Mouse (Mus musculus) neural tube, embryonic 12.5 days (tissue): ENCODE results near the gene Snn. TPM values are rescaled to one million over a fixed set of nuclear protein-coding genes. Genes with fewer than 3 reads are reported as not detected.

Experiments used
- ATAC-seq: fragments of 200-750 bp; cut with Nextera tagmentation; 2 replicates; pipeline ENCODE4 v1.8.0; 2017; ENCODE audit warnings: low read depth, mild to moderate bottlenecking, moderate TSS enrichment, moderate library complexity; ENCODE audit not compliant: low FRiP score
- H3K27ac ChIP-seq: fragments of 300-500 bp; sonication (generic); 2 replicates; pipeline ENCODE4 v1.5.1; 2016
- H3K27me3 ChIP-seq: fragments of 300-500 bp; sonication (generic); replicated peaks from 2 replicates; pipeline ENCODE4 v1.6.1; 2016; ENCODE audit warnings: mild to moderate bottlenecking
- H3K36me3 ChIP-seq: fragments of 300-500 bp; sonication (generic); 2 replicates; pipeline ENCODE4 v1.6.1; 2016; ENCODE audit warnings: mild to moderate bottlenecking
- H3K4me1 ChIP-seq: fragments of 300-500 bp; sonication (generic); 2 replicates; pipeline ENCODE4 v1.6.1; 2016
- H3K4me2 ChIP-seq: fragments of 300-500 bp; sonication (generic); replicated peaks from 2 replicates; pipeline ENCODE4 v1.6.1; 2016; ENCODE audit warnings: mild to moderate bottlenecking
- H3K4me3 ChIP-seq: fragments of 300-500 bp; sonication (generic); 2 replicates; pipeline ENCODE4 v1.5.1; 2016
- H3K9ac ChIP-seq: fragments of 300-500 bp; sonication (generic); 2 replicates; pipeline ENCODE4 v1.6.1; 2016; ENCODE audit warnings: mild to moderate bottlenecking
- H3K9me3 ChIP-seq: fragments of 300-500 bp; sonication (generic); 2 replicates; pipeline ENCODE4 v1.6.1; 2016; ENCODE audit warnings: mild to moderate bottlenecking
- WGBS: fragments of 180-500 bp; shearing (Covaris S2); methylation state at CpG from one replicate; pipeline ENCODE4 v1.1.7; 2016; 5-methylcytosine and 5-hydroxymethylcytosine counted together
- polyA plus RNA-seq: library from polyadenylated mRNA; unstranded; fragments of >200 nt; fragmentation: Nextera tagmentation; extraction: Ambion mirVana; gene quantifications from 2 replicates; pipeline ENCODE4 v1.2.1, GENCODE M21; 2016

Gene Snn
- polyA plus RNA-seq, 1 experiment from 2014 or later: 117 TPM

- Histone ChIP-seq H3K27ac (no peak overlapping the region), H3K4me1 (peaks cover 47% of the 10 kb centered on the region), H3K9ac (no peak overlapping the region), H3K4me2 (peak overlapping the region; percentile 72), H3K4me3 (no peak overlapping the region), H3K9me3 (no peaks in the 10 kb centered on the region), H3K36me3 (peaks cover 36% of the 10 kb centered on the region), H3K27me3 (no peaks in the 10 kb centered on the region)
- 81% methylated on average over 7 of the region's 7 CpGs for WGBS
- no peak for ATAC-seq
Measured at GRCm38 (mm10) chr16:11069710-11070420, 9.1 kb downstream of the Snn start.

GRCm38 (mm10) chr16:11071176-11071575 lies 10.4 kb downstream of the Snn start:
- Histone ChIP-seq H3K9me3 (no peaks in the 10 kb centered on the region), H3K9ac (no peak overlapping the region), H3K4me1 (peaks cover 42% of the 10 kb centered on the region), H3K36me3 (peaks cover 49% of the 10 kb centered on the region), H3K4me2 (no peak overlapping the region), H3K27me3 (no peaks in the 10 kb centered on the region), H3K4me3 (no peak overlapping the region), H3K27ac (no peak overlapping the region)
- WGBS: 85% methylated on average over 5 of the region's 5 CpGs
- ATAC-seq: no peak

- Histone ChIP-seq H3K9me3 (no peaks in the 10 kb centered on the region), H3K36me3 (peaks cover 56% of the 10 kb centered on the region), H3K4me3 (no peak overlapping the region), H3K4me1 (peaks cover 42% of the 10 kb centered on the region), H3K9ac (no peak overlapping the region), H3K27me3 (no peaks in the 10 kb centered on the region), H3K27ac (no peak overlapping the region), H3K4me2 (no peak overlapping the region)
- 91% methylated on average over 4 of the region's 4 CpGs for WGBS
- ATAC-seq: no peak
Measured at GRCm38 (mm10) chr16:11071887-11072286, 11.1 kb downstream of the Snn start.

- H3K9me3 ChIP-seq: no peaks in the 10 kb centered on the region
- no peak overlapping the region for H3K4me2 ChIP-seq
- no peak overlapping the region for H3K4me3 ChIP-seq
- WGBS: 88% methylated on average over 8 of the region's 8 CpGs
- peaks cover 57% of the 10 kb centered on the region for H3K36me3 ChIP-seq
- no peaks in the 10 kb centered on the region for H3K27me3 ChIP-seq
- 0 out of 2 replicates have a peak overlapping the region, but pooled peaks have one; percentile 3 for H3K9ac ChIP-seq
- H3K27ac ChIP-seq: no peak overlapping the region
- ATAC-seq: no peak
- H3K4me1 ChIP-seq: peaks cover 38% of the 10 kb centered on the region
Measured at GRCm38 (mm10) chr16:11072454-11072853, 11.7 kb downstream of the Snn start.

- Histone ChIP-seq H3K9ac (0 out of 2 replicates have a peak overlapping the region, but pooled peaks have one; percentile 3), H3K9me3 (no peaks in the 10 kb centered on the region), H3K4me1 (peaks cover 32% of the 10 kb centered on the region), H3K4me3 (no peak overlapping the region), H3K4me2 (no peak overlapping the region), H3K27me3 (no peaks in the 10 kb centered on the region), H3K27ac (no peak overlapping the region), H3K36me3 (peaks cover 57% of the 10 kb centered on the region)
- no peak for ATAC-seq
- WGBS: 84% methylated on average over 6 of the region's 6 CpGs
Measured at GRCm38 (mm10) chr16:11073060-11073459, 12.3 kb downstream of the Snn start.

GRCm38 (mm10) chr16:11077601-11078201 lies 17.0 kb downstream of the Snn start:
- no peaks in the 10 kb centered on the region for H3K9me3 ChIP-seq
- 88% methylated on average over 9 of the region's 9 CpGs for WGBS

GRCm38 (mm10) chr16:11078216-11078869 lies 17.6 kb downstream of the Snn start:
- Histone ChIP-seq H3K27me3 (no peaks in the 10 kb centered on the region), H3K27ac (no peak overlapping the region)
- WGBS: 76% methylated on average over 3 of the region's 3 CpGs

More at GRCm38 (mm10) chr16:11077601-11078201, 17.0 kb downstream of the Snn start:
- no peaks in the 10 kb centered on the region; the same call in 1 of the 2 replicates for H3K4me1 ChIP-seq
- no peak overlapping the region for H3K4me3 ChIP-seq
- H3K36me3 ChIP-seq: peaks cover 67% of the 10 kb centered on the region
- H3K4me2 ChIP-seq: no peak overlapping the region
- no peaks in the 10 kb centered on the region for H3K27me3 ChIP-seq
- H3K27ac ChIP-seq: no peak overlapping the region
- ATAC-seq: no peak
- H3K9ac ChIP-seq: no peak overlapping the region

GRCm38 (mm10) chr16:11084181-11084580 lies 23.4 kb downstream of the Snn start:
- Histone ChIP-seq H3K36me3 (peaks cover 58% of the 10 kb centered on the region), H3K27me3 (no peaks in the 10 kb centered on the region), H3K4me1 (no peaks in the 10 kb centered on the region), H3K9me3 (no peaks in the 10 kb centered on the region), H3K9ac (no peak overlapping the region), H3K27ac (no peak overlapping the region), H3K4me3 (no peak overlapping the region), H3K4me2 (no peak overlapping the region)
- ATAC-seq: no peak
- WGBS: 95% methylated on average over 8 of the region's 8 CpGs

More at GRCm38 (mm10) chr16:11078216-11078869, 17.6 kb downstream of the Snn start:
- Histone ChIP-seq H3K36me3 (peaks cover 67% of the 10 kb centered on the region), H3K4me3 (no peak overlapping the region), H3K4me1 (no peaks in the 10 kb centered on the region; the same call in 1 of the 2 replicates), H3K4me2 (no peak overlapping the region), H3K9ac (no peak overlapping the region), H3K9me3 (no peaks in the 10 kb centered on the region)
- no peak for ATAC-seq

GRCm38 (mm10) chr16:11086299-11086698 lies 25.6 kb downstream of the Snn start:
- Histone ChIP-seq H3K4me2 (no peak overlapping the region), H3K9me3 (no peaks in the 10 kb centered on the region), H3K9ac (no peak overlapping the region), H3K27me3 (no peaks in the 10 kb centered on the region), H3K4me3 (no peak overlapping the region), H3K4me1 (no peaks in the 10 kb centered on the region), H3K27ac (no peak overlapping the region), H3K36me3 (peaks cover 59% of the 10 kb centered on the region)
- no peak for ATAC-seq
- 96% methylated on average over 3 of the region's 3 CpGs for WGBS

- no peak overlapping the region for H3K9ac ChIP-seq
- no peak overlapping the region for H3K4me3 ChIP-seq
- 47% methylated on average over 5 of the region's 5 CpGs for WGBS
- H3K36me3 ChIP-seq: peaks cover 66% of the 10 kb centered on the region
- peak; percentile 68 for ATAC-seq
- H3K4me1 ChIP-seq: no peaks in the 10 kb centered on the region
- H3K9me3 ChIP-seq: no peaks in the 10 kb centered on the region
- no peak overlapping the region for H3K4me2 ChIP-seq
- H3K27ac ChIP-seq: no peak overlapping the region
- no peaks in the 10 kb centered on the region for H3K27me3 ChIP-seq
Measured at GRCm38 (mm10) chr16:11086856-11087588, 26.3 kb downstream of the Snn start.

GRCm38 (mm10) chr16:11090836-11091570 lies 30.3 kb downstream of the Snn start:
- Histone ChIP-seq H3K9ac (no peak overlapping the region), H3K36me3 (peaks cover 46% of the 10 kb centered on the region), H3K9me3 (no peaks in the 10 kb centered on the region), H3K4me2 (no peak overlapping the region), H3K4me3 (no peak overlapping the region), H3K4me1 (no peaks in the 10 kb centered on the region), H3K27me3 (no peaks in the 10 kb centered on the region), H3K27ac (no peak overlapping the region)
- no peak for ATAC-seq
- 86% methylated on average over 10 of the region's 10 CpGs for WGBS
